Mouse (Mus musculus): ENCODE results near the gene D230025D16Rik. TPM values are rescaled to one million over a fixed set of nuclear protein-coding genes. Genes with fewer than 3 reads are reported as not detected.
"Not testable (repeated sequence)": the region's sequence is repeated elsewhere in the genome, so short reads cannot be mapped to it uniquely, and the experiment has no call there.

Gene D230025D16Rik
- polyA plus RNA-seq, 1 experiment from 2014 or later: 27.2 TPM

- ATAC-seq (ENCODE audit: insufficient number of reproducible peaks, insufficient read depth, low FRiP score, low TSS enrichment, low read depth): no peak
- Histone ChIP-seq H3K4me3 (replicated peaks) (no peak overlapping the region), H3K9ac (replicated peaks) (no peak overlapping the region), H3K36me3 (peaks cover 51% of the 10 kb centered on the region), H3K27me3 (no peaks in the 10 kb centered on the region), H3K4me1 (replicated peaks) (no peaks in the 10 kb centered on the region), H3K27ac (no peak overlapping the region), H3K4me2 (no peak overlapping the region), H3K9me3 (no peaks in the 10 kb centered on the region)
- WGBS: 87% methylated on average over 5 of the region's 5 CpGs
Observed at GRCm38 (mm10) chr8:105214104-105214503, 10.8 kb upstream of the D230025D16Rik start.

DNA sequence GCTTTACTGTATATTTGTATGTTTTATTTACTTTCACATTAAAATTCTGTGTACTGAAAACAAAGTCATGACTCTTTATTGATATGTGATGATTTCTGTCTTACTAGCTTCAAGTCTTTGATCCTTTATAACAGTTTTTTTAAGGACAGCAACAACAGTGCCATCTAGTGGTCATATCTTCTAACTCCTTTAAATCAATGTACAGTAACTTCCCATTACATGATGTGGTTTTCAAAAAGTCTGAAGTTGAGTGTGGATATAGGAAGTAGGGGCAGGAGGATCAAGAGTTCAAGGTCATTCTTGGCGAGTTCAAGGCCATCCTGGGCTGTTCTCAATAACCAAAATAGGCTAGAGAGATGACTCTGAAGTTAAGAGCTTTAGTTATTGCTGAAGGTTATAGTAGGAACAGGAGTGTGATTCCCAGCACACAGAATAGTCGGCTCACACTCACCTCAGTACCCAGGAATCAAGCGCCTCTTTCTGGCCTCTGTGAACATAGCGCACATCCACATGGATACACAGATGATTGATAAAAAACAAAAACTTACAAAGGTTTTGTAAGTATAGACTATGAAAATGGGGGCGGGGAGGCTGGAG lies 6.9 kb upstream of the D230025D16Rik start:
- no peak for ATAC-seq (ENCODE audit: insufficient number of reproducible peaks, insufficient read depth, low FRiP score, low TSS enrichment, low read depth)
- 81% methylated on average over 5 of the region's 5 CpGs for WGBS

DNA sequence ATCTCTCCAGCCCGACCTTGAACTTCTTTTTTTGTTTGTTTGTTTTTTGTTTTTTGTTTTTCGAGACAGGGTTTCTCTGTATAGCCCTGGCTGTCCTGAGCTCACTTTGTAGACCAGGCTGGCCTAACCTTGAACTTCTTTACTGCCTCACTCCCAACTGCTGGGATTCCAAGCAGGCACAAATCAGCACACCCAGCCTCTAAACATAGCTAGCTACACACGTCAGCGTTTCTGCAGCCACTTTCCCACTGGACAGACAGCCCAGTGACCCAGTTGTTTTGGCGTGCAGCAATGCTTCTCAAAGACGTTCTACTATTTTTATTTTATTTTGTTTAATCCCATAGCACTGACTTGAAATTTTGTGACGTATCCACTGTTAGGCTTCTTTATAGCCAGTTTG lies 1.1 kb upstream of the D230025D16Rik start:
- H3K9ac ChIP-seq (replicated peaks): no peak overlapping the region
- H3K4me1 ChIP-seq (replicated peaks): peaks cover 18% of the 10 kb centered on the region
- no peaks in the 10 kb centered on the region for H3K36me3 ChIP-seq
- no peak overlapping the region for H3K27ac ChIP-seq
- no peak for ATAC-seq (ENCODE audit: insufficient number of reproducible peaks, insufficient read depth, low FRiP score, low TSS enrichment, low read depth)
- H3K27me3 ChIP-seq: no peaks in the 10 kb centered on the region
- H3K9me3 ChIP-seq: no peaks in the 10 kb centered on the region
- H3K4me2 ChIP-seq: peak overlapping the region; percentile 85; the same call in 1 of the 2 replicates
- H3K4me3 ChIP-seq (replicated peaks): no peak overlapping the region
- 70% methylated on average over 7 of the region's 7 CpGs for WGBS

More for the DNA sequence above, 6.9 kb upstream of the D230025D16Rik start:
- Histone ChIP-seq H3K27ac (no peak overlapping the region), H3K9me3 (no peaks in the 10 kb centered on the region), H3K27me3 (no peaks in the 10 kb centered on the region), H3K4me1 (replicated peaks) (no peaks in the 10 kb centered on the region), H3K9ac (replicated peaks) (no peak overlapping the region), H3K4me2 (no peak overlapping the region), H3K36me3 (peaks cover 34% of the 10 kb centered on the region), H3K4me3 (replicated peaks) (no peak overlapping the region)

DNA sequence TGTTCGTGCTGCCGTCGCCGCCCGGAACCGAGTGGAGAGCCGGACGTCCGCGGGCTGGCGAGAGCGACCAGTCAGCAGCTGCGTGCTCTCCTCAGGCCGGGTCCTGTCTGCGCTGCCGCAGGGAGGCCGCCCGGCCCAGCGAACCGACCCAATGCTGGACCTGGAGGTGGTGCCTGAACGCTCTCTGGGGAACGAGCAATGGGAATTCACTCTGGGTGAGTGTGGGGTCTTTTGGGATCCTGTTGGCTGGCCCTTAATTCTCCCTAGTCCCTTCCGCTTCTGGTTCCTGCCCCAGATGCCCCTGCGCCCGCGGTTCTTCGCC lies 288 bp downstream of the D230025D16Rik start:
- peak overlapping the region; percentile 95 for H3K4me3 ChIP-seq (replicated peaks)
- no peaks in the 10 kb centered on the region for H3K9me3 ChIP-seq
- H3K27ac ChIP-seq: peak overlapping the region; percentile 91; the same call in 1 of the 2 replicates
- H3K4me1 ChIP-seq (replicated peaks): peaks cover 18% of the 10 kb centered on the region
- H3K9ac ChIP-seq (replicated peaks): peak overlapping the region; percentile 87
- peak overlapping the region; percentile 85 for H3K4me2 ChIP-seq
- ATAC-seq (ENCODE audit: insufficient number of reproducible peaks, insufficient read depth, low FRiP score, low TSS enrichment, low read depth): no peak; the same call in 1 of the 2 replicates
- H3K36me3 ChIP-seq: no peaks in the 10 kb centered on the region
- no peaks in the 10 kb centered on the region for H3K27me3 ChIP-seq
- WGBS: under 1% methylated on average over 27 of the region's 27 CpGs

GRCm38 (mm10) chr8:105225917-105226316 lies 972 bp downstream of the D230025D16Rik start:
- H3K9ac ChIP-seq (replicated peaks): peak overlapping the region; percentile 87
- WGBS: 25% methylated on average over 6 of the region's 6 CpGs
- peak overlapping the region; percentile 95 for H3K4me3 ChIP-seq (replicated peaks)
- H3K4me2 ChIP-seq: peak overlapping the region; percentile 85
- H3K9me3 ChIP-seq: no peaks in the 10 kb centered on the region
- H3K27ac ChIP-seq: no peak overlapping the region
- ATAC-seq (ENCODE audit: insufficient number of reproducible peaks, insufficient read depth, low FRiP score, low TSS enrichment, low read depth): no peak
- peaks cover 18% of the 10 kb centered on the region for H3K4me1 ChIP-seq (replicated peaks)
- no peaks in the 10 kb centered on the region for H3K36me3 ChIP-seq
- H3K27me3 ChIP-seq: no peaks in the 10 kb centered on the region

DNA sequence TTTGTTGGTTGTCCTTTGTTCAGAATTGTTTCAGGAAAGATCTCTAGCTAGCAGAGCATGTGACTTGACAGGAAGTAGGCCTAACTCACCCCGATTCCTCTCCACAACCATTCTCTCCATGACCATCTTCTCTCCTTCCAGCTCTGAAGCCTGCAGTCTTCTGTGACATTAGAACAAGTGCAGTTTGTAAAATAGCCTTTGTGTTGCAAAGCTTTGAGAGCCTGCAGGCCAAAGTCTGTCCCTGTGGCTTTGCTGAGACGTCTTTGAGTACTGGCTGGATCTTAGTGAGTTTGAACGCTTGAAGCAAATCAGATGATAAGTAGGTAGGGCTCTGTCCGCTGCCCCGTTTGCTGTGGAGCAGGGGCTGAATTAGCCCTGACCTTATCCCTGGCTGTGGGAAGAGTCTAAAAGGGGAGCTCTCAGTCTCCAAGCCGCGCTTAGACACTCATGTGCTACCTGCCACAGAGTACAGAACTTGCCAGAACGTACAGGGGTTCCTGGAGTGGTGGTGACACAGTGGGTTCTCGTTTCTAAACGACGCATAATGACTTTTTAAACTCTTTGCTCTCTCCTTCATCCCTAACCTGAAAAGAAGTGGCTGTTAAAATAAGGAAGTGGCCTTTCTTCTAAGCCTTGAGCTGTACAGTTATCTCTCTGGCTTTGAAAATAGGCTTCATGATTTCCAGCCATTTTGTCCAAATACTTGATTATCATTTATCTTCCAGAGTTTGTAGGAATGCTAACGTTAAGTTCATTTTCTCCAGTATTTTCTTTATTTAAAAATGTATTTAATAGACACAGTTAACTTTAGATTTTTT lies 6.8 kb downstream of the D230025D16Rik start:
- H3K27me3 ChIP-seq: no peaks in the 10 kb centered on the region
- no peak for ATAC-seq (ENCODE audit: insufficient number of reproducible peaks, insufficient read depth, low FRiP score, low TSS enrichment, low read depth)
- peaks cover 32% of the 10 kb centered on the region for H3K36me3 ChIP-seq
- 90% methylated on average over 12 of the region's 12 CpGs for WGBS
- no peak overlapping the region for H3K4me2 ChIP-seq
- H3K9ac ChIP-seq (replicated peaks): no peak overlapping the region
- H3K27ac ChIP-seq: no peak overlapping the region
- no peaks in the 10 kb centered on the region for H3K9me3 ChIP-seq
- H3K4me3 ChIP-seq (replicated peaks): no peak overlapping the region
- H3K4me1 ChIP-seq (replicated peaks): no peaks in the 10 kb centered on the region

- H3K36me3 ChIP-seq: peaks cover 33% of the 10 kb centered on the region
- not testable (repeated sequence) for H3K4me1 ChIP-seq (replicated peaks); H3K4me2 ChIP-seq; H3K27ac ChIP-seq; H3K27me3 ChIP-seq; H3K4me3 ChIP-seq (replicated peaks); H3K9me3 ChIP-seq; H3K9ac ChIP-seq (replicated peaks); ATAC-seq (ENCODE audit: insufficient number of reproducible peaks, insufficient read depth, low FRiP score, low TSS enrichment, low read depth)
- WGBS: 87% methylated on average over 4 of the region's 4 CpGs
Observed at GRCm38 (mm10) chr8:105232321-105232693, 7.4 kb downstream of the D230025D16Rik start.

DNA sequence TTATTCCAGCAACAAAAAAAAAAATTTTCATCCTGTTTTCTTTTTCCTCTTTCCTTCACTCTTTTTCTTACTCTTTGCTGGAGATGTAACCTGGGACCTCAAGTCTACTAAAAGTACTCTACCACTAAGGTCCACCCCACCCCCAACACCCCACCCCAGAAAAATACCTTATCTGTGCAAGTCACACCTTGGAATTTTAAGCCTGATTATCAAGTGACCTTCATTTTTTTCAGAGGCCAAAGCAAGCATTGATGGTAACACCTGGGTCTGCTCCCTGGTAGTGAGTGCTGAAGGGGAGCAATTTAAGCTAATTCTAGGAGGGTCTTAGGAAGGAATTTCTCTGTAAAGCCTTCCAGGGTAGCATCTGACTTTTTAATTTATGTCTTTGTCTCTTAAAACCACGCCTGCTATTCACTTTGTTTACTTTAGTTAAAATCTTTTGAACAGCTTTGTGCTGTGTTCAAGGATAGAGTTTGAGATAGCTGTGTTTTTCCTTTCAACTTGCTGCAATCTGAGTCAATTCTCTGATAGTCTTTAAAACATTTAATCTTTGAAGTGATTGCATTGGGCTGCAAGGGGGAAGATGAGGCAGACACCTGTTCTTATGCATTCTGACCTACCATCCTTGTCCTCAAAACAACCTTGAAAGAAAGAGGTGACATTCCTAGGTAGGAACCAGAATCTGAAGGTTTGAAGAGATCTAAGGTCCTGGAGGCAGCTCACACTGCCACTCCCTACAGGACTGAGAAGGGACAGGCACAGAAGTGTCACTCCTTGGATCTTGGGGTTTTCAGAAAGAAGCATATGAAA lies 8.4 kb downstream of the D230025D16Rik start:
- no peak overlapping the region for H3K4me2 ChIP-seq
- WGBS: 53% methylated on average over 1 of the region's 1 CpGs
- peaks cover 39% of the 10 kb centered on the region for H3K36me3 ChIP-seq
- no peaks in the 10 kb centered on the region for H3K9me3 ChIP-seq
- H3K27ac ChIP-seq: no peak overlapping the region
- no peaks in the 10 kb centered on the region for H3K27me3 ChIP-seq
- H3K9ac ChIP-seq (replicated peaks): no peak overlapping the region
- no peak for ATAC-seq (ENCODE audit: insufficient number of reproducible peaks, insufficient read depth, low FRiP score, low TSS enrichment, low read depth)
- no peak overlapping the region for H3K4me3 ChIP-seq (replicated peaks)
- no peaks in the 10 kb centered on the region for H3K4me1 ChIP-seq (replicated peaks)

- ATAC-seq (ENCODE audit: insufficient number of reproducible peaks, insufficient read depth, low FRiP score, low TSS enrichment, low read depth): no peak
- H3K4me1 ChIP-seq (replicated peaks): no peaks in the 10 kb centered on the region
- H3K27ac ChIP-seq: no peak overlapping the region
- H3K4me3 ChIP-seq (replicated peaks): no peak overlapping the region
- no peak overlapping the region for H3K4me2 ChIP-seq
- 70% methylated on average over 1 of the region's 1 CpGs for WGBS
- no peaks in the 10 kb centered on the region for H3K9me3 ChIP-seq
- no peak overlapping the region for H3K9ac ChIP-seq (replicated peaks)
- H3K27me3 ChIP-seq: no peaks in the 10 kb centered on the region
- peaks cover 57% of the 10 kb centered on the region for H3K36me3 ChIP-seq
Observed at GRCm38 (mm10) chr8:105235206-105235605, 10.3 kb downstream of the D230025D16Rik start.

- peaks cover 72% of the 10 kb centered on the region for H3K36me3 ChIP-seq
- H3K4me2 ChIP-seq: no peak overlapping the region
- no peak overlapping the region for H3K9ac ChIP-seq (replicated peaks)
- ATAC-seq (ENCODE audit: insufficient number of reproducible peaks, insufficient read depth, low FRiP score, low TSS enrichment, low read depth): no peak
- H3K4me1 ChIP-seq (replicated peaks): no peaks in the 10 kb centered on the region
- no peaks in the 10 kb centered on the region for H3K9me3 ChIP-seq
- no peaks in the 10 kb centered on the region for H3K27me3 ChIP-seq
- H3K4me3 ChIP-seq (replicated peaks): no peak overlapping the region
- WGBS: 93% methylated on average over 14 of the region's 14 CpGs
- no peak overlapping the region for H3K27ac ChIP-seq
Observed at GRCm38 (mm10) chr8:105237442-105238142, 12.6 kb downstream of the D230025D16Rik start.

DNA sequence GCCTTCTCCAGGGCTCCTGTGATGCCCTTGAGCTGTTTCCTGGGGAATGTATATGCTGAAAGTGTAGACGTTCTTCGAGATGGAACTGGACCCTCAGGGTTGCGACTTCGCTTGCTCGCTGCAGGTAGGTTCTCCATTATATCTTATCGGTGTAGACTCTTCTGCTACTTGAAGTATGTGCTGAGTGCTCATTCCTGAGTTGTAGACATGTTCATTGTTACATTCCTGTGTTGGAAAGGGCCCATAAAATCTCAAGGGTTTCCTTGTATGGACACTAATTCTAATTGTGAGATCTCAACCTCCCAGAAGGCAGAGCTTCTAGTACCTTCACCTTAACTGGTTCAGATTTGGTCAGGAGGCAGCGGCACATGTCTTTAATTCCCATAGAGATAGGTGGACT lies 16.1 kb downstream of the D230025D16Rik start:
- H3K4me2 ChIP-seq: no peak overlapping the region
- no peak for ATAC-seq (ENCODE audit: insufficient number of reproducible peaks, insufficient read depth, low FRiP score, low TSS enrichment, low read depth)
- no peaks in the 10 kb centered on the region for H3K9me3 ChIP-seq
- 94% methylated on average over 7 of the region's 7 CpGs for WGBS
- no peak overlapping the region for H3K27ac ChIP-seq
- H3K4me1 ChIP-seq (replicated peaks): no peaks in the 10 kb centered on the region
- no peak overlapping the region for H3K9ac ChIP-seq (replicated peaks)
- H3K36me3 ChIP-seq: peaks cover 71% of the 10 kb centered on the region
- H3K4me3 ChIP-seq (replicated peaks): no peak overlapping the region
- H3K27me3 ChIP-seq: no peaks in the 10 kb centered on the region

Measured in limb, embryonic 12.5 days (tissue).